Mouse (Mus musculus) CH12.LX (cell line): ENCODE measurements around the gene Prdm2. TPM values are rescaled to one million over a fixed set of nuclear protein-coding genes. Genes with fewer than 3 reads are reported as not detected.

Experiments
- DNase-seq: peaks from one replicate; pipeline ENCODE4 v3.0.0-alpha.2; 2013; ENCODE audit errors: extremely low read depth
- H3K27ac ChIP-seq: 2 replicates; pipeline ENCODE4 v1.5.1; 2012; ENCODE audit warnings: low read depth, mild to moderate bottlenecking, control low read depth, moderate library complexity; ENCODE audit not compliant: insufficient read depth
- H3K27me3 ChIP-seq: replicated peaks from 2 replicates; pipeline ENCODE3; 2012; ENCODE audit warnings: inconsistent platforms
- H3K36me3 ChIP-seq, 2 experiments: replicated peaks in 1 of 2; 2 replicates each; pipeline versions ENCODE3 to v1.6.1; 2012; ENCODE audit warnings: inconsistent platforms in 1 of 2, low read length in 1 of 2, mild to moderate bottlenecking in 1 of 2, mixed read lengths in 1 of 2, moderate library complexity in 1 of 2; ENCODE audit not compliant: control insufficient read depth in 1 of 2, insufficient read depth in 1 of 2
- H3K4me1 ChIP-seq, 2 experiments: 2 replicates each; pipeline ENCODE4 v1.6.1; 2012; ENCODE audit warnings: inconsistent platforms in 1 of 2, moderate library complexity in 1 of 2; ENCODE audit not compliant: insufficient read depth in 2 of 2, control insufficient read depth in 1 of 2
- H3K4me2 ChIP-seq: 2 replicates; pipeline ENCODE4 v1.6.1; 2012; ENCODE audit warnings: low read depth, mild to moderate bottlenecking, control low read depth; ENCODE audit not compliant: poor library complexity, insufficient read depth, severe bottlenecking
- H3K4me3 ChIP-seq, 3 experiments: fragments of 150-350 bp in 1 of 3; sonication (generic) in 1 of 3; replicated peaks in 1 of 3; 2 replicates each; pipeline versions ENCODE3 to v1.5.1; 2011 to 2012; ENCODE audit warnings: low read depth in 2 of 3, low read length in 2 of 3, mild to moderate bottlenecking in 2 of 3, moderate library complexity in 2 of 3, control low read depth in 1 of 3, improper control_type of control experiment in 1 of 3, inconsistent platforms in 1 of 3, mixed read lengths in 1 of 3; ENCODE audit not compliant: poor library complexity in 1 of 3
- H3K79me2 ChIP-seq: replicated peaks from 2 replicates; pipeline ENCODE4 v1.6.1; 2012; ENCODE audit warnings: mild to moderate bottlenecking, moderate library complexity; ENCODE audit not compliant: control insufficient read depth, poor library complexity, insufficient read depth, severe bottlenecking; ENCODE audit errors: extremely low read depth
- H3K9ac ChIP-seq: 2 replicates; pipeline ENCODE4 v1.6.1; 2012; ENCODE audit warnings: low read depth, mild to moderate bottlenecking, control low read depth, moderate library complexity; ENCODE audit not compliant: insufficient read depth
- H3K9me3 ChIP-seq: replicated peaks from 2 replicates; pipeline ENCODE3; 2012; ENCODE audit warnings: low read length, inconsistent platforms, mixed read lengths
- BHLHE40 ChIP-seq: IDR thresholded peaks from 2 replicates; pipeline ENCODE4 v1.6.1; 2011; ENCODE audit warnings: mild to moderate bottlenecking, low read depth, low read length, improper control_type of control experiment
- CHD2 ChIP-seq: IDR thresholded peaks from 2 replicates; pipeline ENCODE4 v1.6.1; 2011; ENCODE audit warnings: low read length, improper control_type of control experiment
- EP300 ChIP-seq: IDR thresholded peaks from 2 replicates; pipeline ENCODE4 v1.6.1; 2011; ENCODE audit warnings: low read length, improper control_type of control experiment
- ETS1 ChIP-seq: conservative IDR thresholded peaks from 2 replicates; pipeline ENCODE4 v1.6.1; 2012; ENCODE audit warnings: low read depth, mild to moderate bottlenecking, inconsistent platforms, low read length, improper control_type of control experiment, moderate library complexity
- HCFC1 ChIP-seq: IDR thresholded peaks from 2 replicates; pipeline ENCODE4 v1.6.1; 2012; ENCODE audit warnings: low read depth, mild to moderate bottlenecking, inconsistent platforms, low read length, improper control_type of control experiment
- KAT2A ChIP-seq: IDR thresholded peaks from 2 replicates; pipeline ENCODE4 v1.6.1; 2012; ENCODE audit warnings: low read length, improper control_type of control experiment, inconsistent platforms; ENCODE audit not compliant: insufficient replicate concordance
- MAX ChIP-seq: IDR thresholded peaks from 2 replicates; pipeline ENCODE4 v1.6.1; 2011; ENCODE audit warnings: low read length, improper control_type of control experiment
- MEF2A ChIP-seq: IDR thresholded peaks from 2 replicates; pipeline ENCODE4 v1.6.1; 2014; ENCODE audit warnings: low read depth, mild to moderate bottlenecking, inconsistent platforms, low read length, improper control_type of control experiment, borderline replicate concordance
- MXI1 ChIP-seq: IDR thresholded peaks from 2 replicates; pipeline ENCODE4 v1.6.1; 2011; ENCODE audit warnings: mild to moderate bottlenecking, low read depth, low read length, improper control_type of control experiment
- MYC ChIP-seq: IDR thresholded peaks from 2 replicates; pipeline ENCODE4 v1.6.1; 2011; ENCODE audit warnings: low read depth, mild to moderate bottlenecking, improper control_type of control experiment, low read length
- NELFE ChIP-seq: IDR thresholded peaks from 2 replicates; pipeline ENCODE4 v1.6.1; 2011; ENCODE audit warnings: low read depth, low read length, improper control_type of control experiment
- NRF1 ChIP-seq: IDR thresholded peaks from 2 replicates; pipeline ENCODE4 v1.6.1; 2014; ENCODE audit warnings: low read depth, mild to moderate bottlenecking, inconsistent platforms, low read length, improper control_type of control experiment, moderate library complexity
- POLR2A ChIP-seq: IDR thresholded peaks from 2 replicates; pipeline ENCODE4 v1.6.1; 2011; ENCODE audit warnings: low read depth, mild to moderate bottlenecking, improper control_type of control experiment, low read length
- RAD21 ChIP-seq: IDR thresholded peaks from 2 replicates; pipeline ENCODE4 v1.6.1; 2011; ENCODE audit warnings: low read depth, mild to moderate bottlenecking, low read length, improper control_type of control experiment, moderate library complexity
- SMC3 ChIP-seq: IDR thresholded peaks from 2 replicates; pipeline ENCODE4 v1.6.1; 2011; ENCODE audit warnings: low read depth, low read length, improper control_type of control experiment
- UBTF ChIP-seq: IDR thresholded peaks from 2 replicates; pipeline ENCODE4 v1.6.1; 2012; ENCODE audit warnings: low read depth, mild to moderate bottlenecking, inconsistent platforms, low read length, improper control_type of control experiment, moderate library complexity
- USF1 ChIP-seq: IDR thresholded peaks from 2 replicates; pipeline ENCODE4 v1.6.1; 2014; ENCODE audit warnings: low read depth, mild to moderate bottlenecking, inconsistent platforms, low read length, improper control_type of control experiment
- USF2 ChIP-seq: conservative IDR thresholded peaks from 2 replicates; pipeline ENCODE4 v1.6.1; 2011; ENCODE audit warnings: low read depth, low read length, improper control_type of control experiment
- ZMIZ1 ChIP-seq: IDR thresholded peaks from 2 replicates; pipeline ENCODE4 v1.6.1; 2012; ENCODE audit warnings: low read depth, mild to moderate bottlenecking, inconsistent platforms, low read length, improper control_type of control experiment
- ZNF384 ChIP-seq: IDR thresholded peaks from 2 replicates; pipeline ENCODE4 v1.6.1; 2012; ENCODE audit warnings: low read depth, low read length, improper control_type of control experiment, inconsistent platforms
- dilution Hi-C: fragments of 300-500 bp; cut with MboI; formaldehyde crosslinking; loops from 2 replicates; pipeline ENCODE4 v1.14.3; 2020; ENCODE audit warnings: low sequenced_read_pairs; ENCODE audit not compliant: extremely low pct_unique_long_range_greater_than_20kb, extremely low pct_ligation_motif_present
- in situ Hi-C: fragments of 300-500 bp; cut with MboI; formaldehyde crosslinking; loops from 3 replicates; pipeline ENCODE4 v1.14.3; 2019; ENCODE audit warnings: low sequenced_read_pairs, low pct_ligation_motif_present, low pct_unique_long_range_greater_than_20kb, mixed read lengths
- polyA plus RNA-seq: library from polyadenylated mRNA; unstranded; fragments of >175 nt; gene quantifications from 2 replicates; pipeline ENCODE4 v1.2.1, GENCODE M21; 2012; ENCODE audit warnings: low read depth; ENCODE audit not compliant: insufficient read length
- total RNA-seq, 2 experiments: library from RNA; depleted of rRNA; stranded (reverse); fragments of 300-350 nt in 1 of 2; fragments of >200 nt in 1 of 2; gene quantifications; 2 replicates each; pipeline ENCODE4 v1.2.3; 2012 to 2014

Gene Prdm2
- total and polyA plus RNA-seq, 3 experiments, result 3.8 to 16.1 (median 7.1) TPM

GRCm38 (mm10) chr4:143231790-143232422, 19.1 kb upstream of the Prdm2 start:
- in situ Hi-C loops, result loop anchor here (25.0 kb wide), 1 partner anchor 1070 kb away; no protein-coding TSS in a partner anchor
- Histone ChIP-seq H3K4me2 (no peak overlapping the region), H3K36me3 (no peaks in the 10 kb centered on the region), H3K27me3 (no peaks in the 10 kb centered on the region), H3K9ac (no peak overlapping the region), H3K27ac (no peak overlapping the region), H3K79me2 (no peaks in the 10 kb centered on the region), H3K9me3 (peaks cover 13% of the 10 kb centered on the region), H3K4me3 (no peak overlapping the region), H3K4me1 (0 out of 4 replicates have a peak, but pooled peaks cover 0 to 5% of the 10 kb centered on the region in 2 experiments)
- dilution Hi-C loops, result no loop called here
- DNase-seq, result no peak
- TF ChIP-seq POLR2A, result no peak
- TF ChIP-seq MAX, result no peak
- TF ChIP-seq, all 38 proteins: peak for 0

GRCm38 (mm10) chr4:143231110-143231509, 18.3 kb upstream of the Prdm2 start:
- no peak overlapping the region for H3K4me3 ChIP-seq
- no peaks in the 10 kb centered on the region for H3K36me3 ChIP-seq
- TF ChIP-seq MEF2A, result no peak
- TF ChIP-seq ETS1, result no peak
- TF ChIP-seq RAD21, result no peak
- TF ChIP-seq MYC, result no peak
- no peak for TF ChIP-seq SMC3
- no peak for TF ChIP-seq MXI1
- no peak for TF ChIP-seq CHD2
- TF ChIP-seq USF2, result no peak
- TF ChIP-seq ZMIZ1, result no peak
- no peak for DNase-seq
- H3K9ac ChIP-seq, result no peak overlapping the region
- no peak overlapping the region for H3K27ac ChIP-seq
- H3K4me1 ChIP-seq, result 0 out of 4 replicates have a peak, but pooled peaks cover 0 to 5% of the 10 kb centered on the region in 2 experiments
- H3K79me2 ChIP-seq, result no peaks in the 10 kb centered on the region
- H3K4me2 ChIP-seq, result no peak overlapping the region
- in situ Hi-C loops (loop anchor here (25.0 kb wide), 1 partner anchor 1069 kb away; no protein-coding TSS in a partner anchor), dilution Hi-C loops (no loop called here)
- H3K9me3 ChIP-seq, result peaks cover 13% of the 10 kb centered on the region
- H3K27me3 ChIP-seq, result no peaks in the 10 kb centered on the region

- TF ChIP-seq HCFC1 (no peak), USF1 (no peak), EP300 (no peak), MAX (no peak), NRF1 (no peak), KAT2A (no peak), NELFE (no peak), UBTF (no peak), BHLHE40 (no peak), ZMIZ1 (no peak), CHD2 (no peak), SMC3 (no peak), MEF2A (no peak), ZNF384 (no peak)
- no peak overlapping the region for H3K4me3 ChIP-seq
- no peaks in the 10 kb centered on the region for H3K9me3 ChIP-seq
- dilution Hi-C loops (no loop called here), in situ Hi-C loops (loop anchor here (25.0 kb wide), 1 partner anchor 1066 kb away; no protein-coding TSS in a partner anchor)
- no peak overlapping the region for H3K27ac ChIP-seq
- no peak overlapping the region for H3K9ac ChIP-seq
- no peak overlapping the region for H3K4me2 ChIP-seq
- 0 out of 4 replicates have a peak, but pooled peaks cover 0 to 5% of the 10 kb centered on the region in 2 experiments for H3K4me1 ChIP-seq
- DNase-seq, result no peak
- H3K79me2 ChIP-seq, result no peaks in the 10 kb centered on the region
- H3K36me3 ChIP-seq, result no peaks in the 10 kb centered on the region
- H3K27me3 ChIP-seq, result no peaks in the 10 kb centered on the region
Measured at GRCm38 (mm10) chr4:143227976-143228375, 15.2 kb upstream of the Prdm2 start.
